Mouse (Mus musculus) G1E (cell line): ENCODE data around the gene Gal3st2.

ENCODE experiments used
- CTCF ChIP-seq: IDR thresholded peaks from 2 replicates; pipeline ENCODE4 v1.5.1; 2012; ENCODE audit warnings: low read depth, low read length, inconsistent platforms, mixed read lengths
- GATA1 ChIP-seq: IDR thresholded peaks from 2 replicates; pipeline ENCODE4 v1.6.1; 2012; ENCODE audit warnings: borderline replicate concordance, low read length, inconsistent platforms, mixed read lengths
- GATA2 ChIP-seq: IDR thresholded peaks from 2 replicates; pipeline ENCODE4 v1.6.1; 2012; ENCODE audit warnings: low read depth, low read length, inconsistent platforms, borderline replicate concordance
- POLR2AphosphoS5 ChIP-seq: IDR thresholded peaks from 2 replicates; pipeline ENCODE4 v1.6.1; 2012; ENCODE audit warnings: low read depth, low read length, inconsistent platforms; ENCODE audit not compliant: insufficient replicate concordance

GRCm38 (mm10) chr1:93826540-93826835 lies 34.6 kb upstream of the Gal3st2 start:
- TF ChIP-seq CTCF (no peak), GATA2 (no peak), GATA1 (no peak), POLR2AphosphoS5 (no peak)
